In genomic region chr12:35925402-35925801, GRCm38 (mm10) we compare ENCODE assay signal across 28 mouse cellular contexts. TPM values are rescaled to one million over a fixed set of nuclear protein-coding genes. Genes with fewer than 3 reads are reported as not detected.
"Had no signal": no experiment of that assay in that cellular context is flagged by ENCODE, and none has a peak within 500 bp of the region (broad histone marks: within the 10 kb centered on the region; RNA-seq: fewer than 3 reads in every experiment).

TSS of gene Agr3 (plus strand) at chr12:35925620.

- H3K27me3 ChIP-seq: limb, embryonic 13.5 days; liver, embryonic 12.5 days; liver, embryonic 15.5 days; midbrain, embryonic 12.5 days; midbrain, embryonic 15.5 days; neural tube, embryonic 12.5 days; neural tube, embryonic 15.5 days; stomach, embryonic 15.5 days had no signal

- H3K9me3 ChIP-seq: limb, embryonic 10.5 days; limb, embryonic 13.5 days; liver, embryonic 12.5 days; liver, embryonic 15.5 days; midbrain, embryonic 12.5 days; midbrain, embryonic 15.5 days; neural tube, embryonic 12.5 days; neural tube, embryonic 15.5 days; stomach, embryonic 15.5 days had no signal

- H3K9ac ChIP-seq: limb, embryonic 13.5 days; liver, embryonic 12.5 days; liver, embryonic 15.5 days; lung, embryonic 14.5 days; midbrain, embryonic 12.5 days; midbrain, embryonic 15.5 days; neural tube, embryonic 12.5 days; neural tube, embryonic 15.5 days; stomach, embryonic 15.5 days had no signal

- H3K4me2 ChIP-seq: limb, embryonic 13.5 days; liver, embryonic 12.5 days; liver, embryonic 15.5 days; lung, embryonic 14.5 days; midbrain, embryonic 12.5 days; midbrain, embryonic 15.5 days; neural tube, embryonic 12.5 days; neural tube, embryonic 15.5 days; stomach, embryonic 15.5 days had no signal

- H3K27ac ChIP-seq: layer of hippocampus, adult 2 months; limb, embryonic 10.5 days; limb, embryonic 13.5 days; liver, embryonic 12.5 days; liver, embryonic 15.5 days; macrophage; midbrain, embryonic 12.5 days; midbrain, embryonic 15.5 days; neural tube, embryonic 12.5 days; neural tube, embryonic 15.5 days; stomach, embryonic 15.5 days had no signal

- DNase-seq: kidney, adult 18-20 months; kidney, adult 9 months; kidney, postnatal 14 days; kidney, postnatal 4 days; layer of hippocampus, adult 9-11 months; liver; lung, embryonic 14.5 days; right cerebral cortex, adult 18-20 months; right cerebral cortex, postnatal 14 days; spleen, adult 18-20 months; thymus, adult 18-20 months; thymus, postnatal 36 days had no signal

- H3K4me3 ChIP-seq: layer of hippocampus, adult 2 months; limb, embryonic 10.5 days; limb, embryonic 13.5 days; liver, embryonic 12.5 days; liver, embryonic 15.5 days; midbrain, embryonic 12.5 days; midbrain, embryonic 15.5 days; neural tube, embryonic 12.5 days; neural tube, embryonic 15.5 days; stomach, embryonic 15.5 days had no signal

- H3K4me1 ChIP-seq: limb, embryonic 10.5 days; limb, embryonic 13.5 days; liver, embryonic 12.5 days; liver, embryonic 15.5 days; midbrain, embryonic 12.5 days; midbrain, embryonic 15.5 days; neural tube, embryonic 12.5 days; neural tube, embryonic 15.5 days; stomach, embryonic 15.5 days had no signal

- H3K36me3 ChIP-seq: limb, embryonic 10.5 days; limb, embryonic 13.5 days; liver, embryonic 12.5 days; liver, embryonic 15.5 days; midbrain, embryonic 12.5 days; midbrain, embryonic 15.5 days; neural tube, embryonic 12.5 days; neural tube, embryonic 15.5 days; stomach, embryonic 15.5 days had no signal

- ATAC-seq: liver, embryonic 12.5 days; midbrain, embryonic 15.5 days had no signal

RNA-seq across cellular contexts. Expression of gene Agr3, which starts in this region (rescaled TPM):
- total RNA-seq: layer of hippocampus, adult 2 months; layer of hippocampus, postnatal 25 days; left cerebral cortex, adult 18-20 months; left cerebral cortex, postnatal 25 days; megakaryocyte, adult 5-6 weeks had no signal
- polyA plus RNA-seq: kidney, embryonic 16.5 days; limb, embryonic 10.5 days; limb, embryonic 13.5 days; liver, embryonic 12.5 days; liver, embryonic 15.5 days; lung, embryonic 14.5 days; macrophage; midbrain, embryonic 12.5 days; midbrain, embryonic 15.5 days; neural tube, embryonic 12.5 days had no signal
